Mouse (Mus musculus) erythroblast, embryonic 14.5 days (primary cell): Measurements from ENCODE around the gene Rnase1. TPM values are rescaled to one million over a fixed set of nuclear protein-coding genes. Genes with fewer than 3 reads are reported as not detected.
"Not testable (repeated sequence)": the region's sequence is repeated elsewhere in the genome, so short reads cannot be mapped to it uniquely, and the experiment has no call there.

Experiments
- H3K27me3 ChIP-seq: 2 replicates; pipeline ENCODE4 v1.6.1; 2012; ENCODE audit warnings: inconsistent platforms; ENCODE audit not compliant: control insufficient read depth
- H3K36me3 ChIP-seq: 2 replicates; pipeline ENCODE4 v1.6.1; 2012; ENCODE audit warnings: mild to moderate bottlenecking, inconsistent platforms; ENCODE audit not compliant: control insufficient read depth
- H3K4me1 ChIP-seq: 2 replicates; pipeline ENCODE4 v1.6.1; 2012; ENCODE audit warnings: inconsistent platforms; ENCODE audit not compliant: control insufficient read depth
- H3K4me3 ChIP-seq: replicated peaks from 2 replicates; pipeline ENCODE3; 2012; ENCODE audit warnings: moderate library complexity, mild to moderate bottlenecking, inconsistent platforms
- H3K9me3 ChIP-seq: 2 replicates; pipeline ENCODE4 v1.6.1; 2012; ENCODE audit warnings: low read length, inconsistent platforms, mixed read lengths; ENCODE audit not compliant: control insufficient read depth
- GATA1 ChIP-seq: IDR thresholded peaks from 2 replicates; pipeline ENCODE4 v1.6.1; 2012; ENCODE audit warnings: low read length, inconsistent platforms, mixed read lengths
- TAL1 ChIP-seq: IDR thresholded peaks from 3 replicates; pipeline ENCODE4 v1.6.1; 2012; ENCODE audit warnings: low read length, inconsistent platforms, mixed read lengths
- polyA plus RNA-seq: library from polyadenylated mRNA; stranded (reverse); fragments of >175 nt; gene quantifications from 2 replicates; pipeline ENCODE4 v1.2.3, GENCODE M21; 2012

Rnase1 gene
- polyA plus RNA-seq, 1 experiment: not detected

GRCm38 (mm10) chr14:51101284-51101683 lies 45.3 kb downstream of the Rnase1 start:
- H3K4me1 ChIP-seq: peaks cover 27% of the 10 kb centered on the region
- peaks cover 5% of the 10 kb centered on the region for H3K36me3 ChIP-seq
- H3K9me3 ChIP-seq: no peaks in the 10 kb centered on the region
- no peak for TF ChIP-seq GATA1
- no peak for TF ChIP-seq TAL1
- H3K4me3 ChIP-seq: no peak overlapping the region
- H3K27me3 ChIP-seq: no peaks in the 10 kb centered on the region

DNA sequence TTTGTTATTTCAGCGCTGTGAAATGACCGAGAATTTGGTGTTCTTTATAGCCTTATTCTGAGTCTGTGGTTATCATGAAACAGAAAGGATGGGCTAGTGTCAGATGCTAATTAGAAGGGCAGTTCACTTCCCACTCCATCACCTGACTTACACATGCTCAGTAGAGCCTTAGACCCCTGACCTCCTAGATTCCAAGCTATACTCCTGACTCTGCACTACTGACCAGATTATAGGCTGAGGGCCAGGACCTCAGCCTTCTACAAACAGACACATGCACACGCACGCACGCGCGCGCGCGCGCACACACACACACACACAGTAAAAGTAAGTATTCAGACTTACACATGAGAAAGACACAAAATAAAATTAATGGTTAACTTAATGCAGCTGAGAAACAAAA lies 47.7 kb downstream of the Rnase1 start:
- no peak for TF ChIP-seq GATA1
- no peak for TF ChIP-seq TAL1
- Histone ChIP-seq H3K27me3 (no peaks in the 10 kb centered on the region), H3K4me1 (peaks cover 11% of the 10 kb centered on the region), H3K9me3 (no peaks in the 10 kb centered on the region), H3K36me3 (no peaks in the 10 kb centered on the region), H3K4me3 (no peak overlapping the region)

- not testable (repeated sequence) for H3K27me3 ChIP-seq, H3K36me3 ChIP-seq, H3K4me3 ChIP-seq, H3K9me3 ChIP-seq, H3K4me1 ChIP-seq
Observed at GRCm38 (mm10) chr14:51098300-51098699, 48.3 kb downstream of the Rnase1 start.

GRCm38 (mm10) chr14:51095736-51096524 lies 50.7 kb downstream of the Rnase1 start:
- H3K9me3 ChIP-seq: no peaks in the 10 kb centered on the region
- no peaks in the 10 kb centered on the region for H3K36me3 ChIP-seq
- peaks cover 4% of the 10 kb centered on the region for H3K4me1 ChIP-seq
- H3K4me3 ChIP-seq: no peak overlapping the region
- peaks cover 9% of the 10 kb centered on the region for H3K27me3 ChIP-seq
- TF ChIP-seq GATA1 (no peak), TAL1 (no peak)

Other genes with a start within 250 kb of the Rnase1 start
- not detected in 2 replicates for gene Klhl33, start 249.3 kb downstream of the Rnase1 start, polyA plus RNA-seq
- gene Osgep, start 221.9 kb downstream of the Rnase1 start, polyA plus RNA-seq: 1.4 and 1.5 TPM in 2 replicates
- 3.3 and 3.7 TPM in 2 replicates for gene Apex1, start 221.8 kb downstream of the Rnase1 start, polyA plus RNA-seq
- 6.3 and 8.9 TPM in 2 replicates for gene Pip4p1, start 215.9 kb downstream of the Rnase1 start, polyA plus RNA-seq
- 0.20 and 0.22 TPM in 2 replicates for gene Pnp, start 215.7 kb downstream of the Rnase1 start, polyA plus RNA-seq
- not detected in 2 replicates for gene Gm49342, start 202.3 kb downstream of the Rnase1 start, polyA plus RNA-seq
- gene Pnp2, start 190.8 kb downstream of the Rnase1 start, polyA plus RNA-seq: not detected in 2 replicates
- gene Rnase10, start 139.0 kb downstream of the Rnase1 start, polyA plus RNA-seq: not detected in 2 replicates
- gene Rnase9, start 104.9 kb downstream of the Rnase1 start, polyA plus RNA-seq: not detected in 2 replicates
- gene Rnase11, start 96.6 kb downstream of the Rnase1 start, polyA plus RNA-seq: not detected in 2 replicates
- not detected in 2 replicates for gene Rnase12, start 89.1 kb downstream of the Rnase1 start, polyA plus RNA-seq
- not detected in 2 replicates for gene Olfr750, start 72.3 kb downstream of the Rnase1 start, polyA plus RNA-seq
- 0.03 TPM in 1 of 2 replicates, not detected in the other for gene Rnase4, start 55.7 kb downstream of the Rnase1 start, polyA plus RNA-seq
- not detected in 2 replicates for gene Ang, start 55.6 kb downstream of the Rnase1 start, polyA plus RNA-seq
- not detected in 2 replicates for gene Eddm3b, start 32.4 kb downstream of the Rnase1 start, polyA plus RNA-seq
- 0.09 and 0.10 TPM in 2 replicates for gene Rnase6, start 22.9 kb downstream of the Rnase1 start, polyA plus RNA-seq
- gene Rnase2b, start 15.5 kb upstream of the Rnase1 start, polyA plus RNA-seq: not detected in 2 replicates
- not detected in 2 replicates for gene Ang2, start 52.4 kb upstream of the Rnase1 start, polyA plus RNA-seq
- gene Ear14, start 56.6 kb upstream of the Rnase1 start, polyA plus RNA-seq: not detected in 2 replicates
- not detected in 2 replicates for gene Rnase2a, start 109.3 kb upstream of the Rnase1 start, polyA plus RNA-seq
- gene Gm7247, start 215.0 kb upstream of the Rnase1 start, polyA plus RNA-seq: not detected in 2 replicates